Mouse (Mus musculus): ENCODE measurements at regions not wholly inside any gene's neighbourhood (a gene's known extent, or its start where the extent isn't known, plus 50 kb on each side); places are given as distances from the start of the nearest gene placed in this dataset.

- TF ChIP-seq CTCF (IDR thresholded peaks at IDR 0.05; ENCODE audit: extremely low read depth, insufficient read length, insufficient replicate concordance, low read depth, low read length) (no peak), POLR2A (IDR thresholded peaks at IDR 0.05; ENCODE audit: low read depth, low read length) (no peak)
Observed at GRCm38 (mm10) chr10:96545312-96545711, 71.5 kb upstream of the Btg1 start.
